Mouse (Mus musculus) lung, adult 2 months (tissue): Measurements from ENCODE around the gene Tsen15. TPM values are rescaled to one million over a fixed set of nuclear protein-coding genes. Genes with fewer than 3 reads are reported as not detected.
"Not testable (repeated sequence)": the region's sequence is repeated elsewhere in the genome, so short reads cannot be mapped to it uniquely, and the experiment has no call there.

Experiments used
- DNase-seq: peaks from one replicate; pipeline ENCODE4 v3.0.0; 2022
- H3K4me1 ChIP-seq: fragments of 200-500 bp; 2 replicates; pipeline ENCODE4 v1.6.1; 2011; ENCODE audit warnings: low read length; ENCODE audit not compliant: control insufficient read depth, insufficient read depth
- H3K4me3 ChIP-seq: fragments of 200-500 bp; replicated peaks from 2 replicates; pipeline ENCODE3; 2011; ENCODE audit warnings: low read depth, mild to moderate bottlenecking, control low read depth, low read length; ENCODE audit errors: extremely low read depth
- CTCF ChIP-seq: fragments of 200-500 bp; IDR thresholded peaks from 2 replicates; pipeline ENCODE4 v1.5.1; 2011; ENCODE audit warnings: mild to moderate bottlenecking, low read length, control low read depth; ENCODE audit not compliant: insufficient read depth
- POLR2A ChIP-seq: fragments of 200-500 bp; IDR thresholded peaks from 2 replicates; pipeline ENCODE4 v1.6.1; 2011; ENCODE audit warnings: low read depth, mild to moderate bottlenecking, control low read depth, low read length, borderline replicate concordance; ENCODE audit errors: extremely low read depth
- WGBS: fragments of 180-500 bp; shearing (Covaris S2); methylation state at CpG from one replicate; pipeline ENCODE4 v1.1.7; 2018; 5-methylcytosine and 5-hydroxymethylcytosine counted together
- polyA plus RNA-seq: library from polyadenylated mRNA; depleted of rRNA; stranded (reverse); fragments of >200 nt; gene quantifications from 2 replicates; pipeline ENCODE4 v1.2.3, GENCODE M21; 2012; rRNA removed

Tsen15 gene
- polyA plus RNA-seq, 1 experiment: 12.7 TPM

DNA sequence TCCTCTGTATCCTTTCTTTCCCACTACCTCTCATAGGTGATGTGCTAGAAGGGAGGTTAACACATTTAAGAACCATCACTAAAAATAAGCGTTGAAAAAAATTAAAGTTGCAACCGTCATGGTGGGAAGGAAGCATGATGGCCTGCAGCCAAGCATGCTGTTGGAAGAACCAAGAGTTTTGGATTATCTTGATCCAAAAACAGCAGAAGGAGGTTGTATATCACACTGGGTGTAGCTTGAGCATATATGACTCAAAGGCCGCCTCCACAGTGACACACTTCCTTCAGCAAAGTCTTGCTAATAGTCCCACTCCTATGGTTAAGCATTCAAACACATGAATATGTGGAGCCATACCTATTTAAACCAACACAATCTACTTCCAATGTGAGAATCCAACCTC is 7.6 kb upstream of the Tsen15 start:
- no peak for DNase-seq
- TF ChIP-seq POLR2A (no peak), CTCF (no peak)
- Histone ChIP-seq H3K4me3 (no peak overlapping the region), H3K4me1 (no peaks in the 10 kb centered on the region)
- WGBS: 81% methylated on average over 3 of the region's 3 CpGs

DNA sequence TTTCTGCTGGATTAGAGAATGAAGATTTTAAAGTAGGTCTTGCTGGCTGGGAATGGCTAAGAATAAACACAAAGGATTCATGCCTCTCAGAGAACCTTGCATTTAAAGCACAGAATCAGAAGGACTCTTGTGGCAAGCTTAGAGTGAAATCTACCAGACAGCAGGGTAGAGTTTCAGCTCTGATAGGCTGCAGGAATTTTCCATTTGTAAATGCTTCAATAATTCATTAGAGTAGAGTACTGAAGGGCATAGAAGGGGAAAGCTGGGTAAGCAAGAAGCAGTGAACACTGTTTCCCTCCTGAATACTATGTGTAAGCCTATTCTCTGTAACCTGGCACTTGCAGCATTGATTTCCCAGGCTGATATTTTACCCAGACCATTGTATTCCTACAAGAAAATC is 2.8 kb upstream of the Tsen15 start:
- Histone ChIP-seq H3K4me1 (0 out of 2 replicates have a peak, but pooled peaks cover 2% of the 10 kb centered on the region), H3K4me3 (no peak overlapping the region)
- no peak for DNase-seq
- TF ChIP-seq POLR2A (no peak), CTCF (no peak)

GRCm38 (mm10) chr1:152385693-152386092 is 795 bp downstream of the Tsen15 start:
- 33% methylated on average over 2 of the region's 4 CpGs for whole genome bisulfite sequencing
- H3K4me1 ChIP-seq, DNase-seq, H3K4me3 ChIP-seq: not testable (repeated sequence)

- TF ChIP-seq CTCF: no peak
- TF ChIP-seq POLR2A: no peak
- Histone ChIP-seq H3K4me1 (0 out of 2 replicates have a peak, but pooled peaks cover 2% of the 10 kb centered on the region), H3K4me3 (no peak overlapping the region)
- DNase-seq: no peak
- WGBS: 96% methylated on average over 1 of the region's 1 CpGs
Measured at GRCm38 (mm10) chr1:152384589-152384988, 1.9 kb downstream of the Tsen15 start.

- Histone ChIP-seq H3K4me1 (no peaks in the 10 kb centered on the region), H3K4me3 (no peak overlapping the region)
- no peak for TF ChIP-seq CTCF
- TF ChIP-seq POLR2A: no peak
- DNase-seq: no peak
- 92% methylated on average over 5 of the region's 5 CpGs for WGBS
Measured at GRCm38 (mm10) chr1:152378311-152378710, 8.2 kb downstream of the Tsen15 start.

DNA sequence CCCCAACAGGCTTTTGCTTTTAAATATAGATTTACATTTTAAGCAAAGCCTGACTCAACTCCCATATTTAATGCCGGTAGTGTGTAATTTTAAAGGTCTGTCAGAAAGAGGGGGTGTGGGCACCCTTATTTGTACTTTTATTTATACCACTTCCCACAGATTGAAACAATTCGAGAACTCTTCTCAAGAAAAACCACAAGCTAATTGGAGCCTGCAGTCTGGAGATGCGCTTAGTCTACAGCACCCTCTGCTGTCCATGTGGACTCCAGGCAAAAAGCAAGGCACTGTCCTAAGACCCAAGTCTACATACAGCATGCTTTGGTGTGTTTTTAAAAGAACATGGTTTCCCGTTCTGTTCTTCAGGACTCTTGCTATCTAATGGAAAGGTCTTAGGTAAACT is 17.3 kb downstream of the Tsen15 start:
- 15% methylated on average over 4 of the region's 4 CpGs for WGBS
- peak; percentile 78 for TF ChIP-seq CTCF
- TF ChIP-seq POLR2A: no peak
- Histone ChIP-seq H3K4me1 (no peaks in the 10 kb centered on the region; the same call in 1 of the 2 replicates), H3K4me3 (no peak overlapping the region)
- no peak for DNase-seq

GRCm38 (mm10) chr1:152368311-152369088 is 18.0 kb downstream of the Tsen15 start:
- H3K4me3 ChIP-seq: no peak overlapping the region
- DNase-seq: no peak
- TF ChIP-seq CTCF: no peak
- TF ChIP-seq POLR2A: no peak
- no peaks in the 10 kb centered on the region; the same call in 1 of the 2 replicates for H3K4me1 ChIP-seq
- 45% methylated on average over 13 of the region's 13 CpGs for WGBS

DNA sequence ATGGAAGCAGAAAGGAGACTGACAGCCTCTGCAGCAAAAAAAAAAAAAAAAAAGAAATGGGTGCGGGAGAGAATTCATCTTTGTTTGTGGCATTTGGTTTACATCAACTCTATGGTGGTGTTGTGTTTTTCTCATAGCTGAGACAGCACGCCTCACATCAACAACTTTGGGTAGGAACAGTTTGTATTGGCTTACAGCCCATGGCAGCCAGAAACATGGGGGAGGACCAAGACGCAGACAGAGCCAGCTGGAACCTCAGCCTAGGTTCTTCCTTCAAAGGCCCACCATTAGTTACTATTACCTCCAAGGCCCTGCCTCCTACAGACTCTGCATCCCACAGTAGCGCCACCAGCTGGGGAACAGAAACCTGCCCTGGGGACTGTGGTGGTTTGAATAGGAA is 29.8 kb downstream of the Tsen15 start:
- TF ChIP-seq POLR2A: no peak
- TF ChIP-seq CTCF: no peak
- Histone ChIP-seq H3K4me3 (no peak overlapping the region), H3K4me1 (no peaks in the 10 kb centered on the region)
- no peak for DNase-seq
- WGBS: 66% methylated on average over 4 of the region's 4 CpGs

- H3K4me3 ChIP-seq: no peak overlapping the region
- DNase-seq: no peak
- TF ChIP-seq POLR2A (no peak), CTCF (no peak)
- H3K4me1 ChIP-seq: no peaks in the 10 kb centered on the region
Measured at GRCm38 (mm10) chr1:152347946-152348345, 38.5 kb downstream of the Tsen15 start.

GRCm38 (mm10) chr1:152324024-152324423 is 62.5 kb downstream of the Tsen15 start:
- WGBS: 89% methylated on average over 6 of the region's 6 CpGs
- no peak overlapping the region for H3K4me3 ChIP-seq

More at GRCm38 (mm10) chr1:152324024-152324423, 62.5 kb downstream of the Tsen15 start:
- no peak for DNase-seq
- TF ChIP-seq POLR2A (no peak), CTCF (no peak)
- H3K4me1 ChIP-seq: no peaks in the 10 kb centered on the region

Other genes with a start within 250 kb of the Tsen15 start
- gene Colgalt2, start 13.1 kb upstream of the Tsen15 start, polyA plus RNA-seq: 12.8 and 17.3 TPM in 2 replicates